Mouse (Mus musculus) CH12.LX (cell line): ENCODE measurements at regions not wholly inside any gene's neighbourhood (a gene's known extent, or its start where the extent isn't known, plus 50 kb on each side); places are given as distances from the start of the nearest gene placed in this dataset.
A peak's percentile ranks its signal among the peaks of the same experiment; 100 is the strongest.
"Not testable (repeated sequence)": the region's sequence is repeated elsewhere in the genome, so short reads cannot be mapped to it uniquely, and the experiment has no call there.

Source experiments
- DNase-seq: peaks from one replicate; pipeline ENCODE4 v3.0.0-alpha.2; 2013; ENCODE audit errors: extremely low read depth
- H3K27ac ChIP-seq: 2 replicates; pipeline ENCODE4 v1.5.1; 2012; ENCODE audit warnings: low read depth, mild to moderate bottlenecking, control low read depth, moderate library complexity; ENCODE audit not compliant: insufficient read depth
- H3K27me3 ChIP-seq: replicated peaks from 2 replicates; pipeline ENCODE3; 2012; ENCODE audit warnings: inconsistent platforms
- H3K36me3 ChIP-seq, 2 experiments: replicated peaks in 1 of 2; 2 replicates each; pipeline versions ENCODE3 to v1.6.1; 2012; ENCODE audit warnings: inconsistent platforms in 1 of 2, low read length in 1 of 2, mild to moderate bottlenecking in 1 of 2, mixed read lengths in 1 of 2, moderate library complexity in 1 of 2; ENCODE audit not compliant: control insufficient read depth in 1 of 2, insufficient read depth in 1 of 2
- H3K4me1 ChIP-seq, 2 experiments: 2 replicates each; pipeline ENCODE4 v1.6.1; 2012; ENCODE audit warnings: inconsistent platforms in 1 of 2, moderate library complexity in 1 of 2; ENCODE audit not compliant: insufficient read depth in 2 of 2, control insufficient read depth in 1 of 2
- H3K4me2 ChIP-seq: 2 replicates; pipeline ENCODE4 v1.6.1; 2012; ENCODE audit warnings: low read depth, mild to moderate bottlenecking, control low read depth; ENCODE audit not compliant: poor library complexity, insufficient read depth, severe bottlenecking
- H3K4me3 ChIP-seq, 3 experiments: fragments of 150-350 bp in 1 of 3; sonication (generic) in 1 of 3; replicated peaks in 1 of 3; 2 replicates each; pipeline versions ENCODE3 to v1.5.1; 2011 to 2012; ENCODE audit warnings: low read depth in 2 of 3, low read length in 2 of 3, mild to moderate bottlenecking in 2 of 3, moderate library complexity in 2 of 3, control low read depth in 1 of 3, improper control_type of control experiment in 1 of 3, inconsistent platforms in 1 of 3, mixed read lengths in 1 of 3; ENCODE audit not compliant: poor library complexity in 1 of 3
- H3K79me2 ChIP-seq: replicated peaks from 2 replicates; pipeline ENCODE4 v1.6.1; 2012; ENCODE audit warnings: mild to moderate bottlenecking, moderate library complexity; ENCODE audit not compliant: control insufficient read depth, poor library complexity, insufficient read depth, severe bottlenecking; ENCODE audit errors: extremely low read depth
- H3K9ac ChIP-seq: 2 replicates; pipeline ENCODE4 v1.6.1; 2012; ENCODE audit warnings: low read depth, mild to moderate bottlenecking, control low read depth, moderate library complexity; ENCODE audit not compliant: insufficient read depth
- H3K9me3 ChIP-seq: replicated peaks from 2 replicates; pipeline ENCODE3; 2012; ENCODE audit warnings: low read length, inconsistent platforms, mixed read lengths
- BHLHE40 ChIP-seq: IDR thresholded peaks from 2 replicates; pipeline ENCODE4 v1.6.1; 2011; ENCODE audit warnings: mild to moderate bottlenecking, low read depth, low read length, improper control_type of control experiment
- CHD1 ChIP-seq: IDR thresholded peaks from 2 replicates; pipeline ENCODE4 v1.6.1; 2012; ENCODE audit warnings: low read depth, low read length, improper control_type of control experiment, inconsistent platforms
- E2F4 ChIP-seq: IDR thresholded peaks from 2 replicates; pipeline ENCODE4 v1.6.1; 2011; ENCODE audit warnings: low read depth, low read length, improper control_type of control experiment; ENCODE audit not compliant: insufficient replicate concordance
- ELF1 ChIP-seq: IDR thresholded peaks from 2 replicates; pipeline ENCODE4 v1.6.1; 2014; ENCODE audit warnings: low read depth, mild to moderate bottlenecking, inconsistent platforms, low read length, improper control_type of control experiment
- ETS1 ChIP-seq: conservative IDR thresholded peaks from 2 replicates; pipeline ENCODE4 v1.6.1; 2012; ENCODE audit warnings: low read depth, mild to moderate bottlenecking, inconsistent platforms, low read length, improper control_type of control experiment, moderate library complexity
- HCFC1 ChIP-seq: IDR thresholded peaks from 2 replicates; pipeline ENCODE4 v1.6.1; 2012; ENCODE audit warnings: low read depth, mild to moderate bottlenecking, inconsistent platforms, low read length, improper control_type of control experiment
- IRF4 ChIP-seq: IDR thresholded peaks from 2 replicates; pipeline ENCODE4 v1.6.1; 2014; ENCODE audit warnings: low read depth, mild to moderate bottlenecking, inconsistent platforms, low read length, improper control_type of control experiment
- JUND ChIP-seq: conservative IDR thresholded peaks from 2 replicates; pipeline ENCODE4 v1.6.1; 2011; ENCODE audit warnings: low read depth, low read length, improper control_type of control experiment
- MAX ChIP-seq: IDR thresholded peaks from 2 replicates; pipeline ENCODE4 v1.6.1; 2011; ENCODE audit warnings: low read length, improper control_type of control experiment
- MAZ ChIP-seq: IDR thresholded peaks from 2 replicates; pipeline ENCODE4 v1.6.1; 2012; ENCODE audit warnings: low read depth, mild to moderate bottlenecking, inconsistent platforms, low read length, improper control_type of control experiment, moderate library complexity
- MEF2A ChIP-seq: IDR thresholded peaks from 2 replicates; pipeline ENCODE4 v1.6.1; 2014; ENCODE audit warnings: low read depth, mild to moderate bottlenecking, inconsistent platforms, low read length, improper control_type of control experiment, borderline replicate concordance
- RCOR1 ChIP-seq: conservative IDR thresholded peaks from 2 replicates; pipeline ENCODE4 v1.6.1; 2012; ENCODE audit warnings: low read depth, mild to moderate bottlenecking, inconsistent platforms, low read length, improper control_type of control experiment
- SIN3A ChIP-seq: IDR thresholded peaks from 2 replicates; pipeline ENCODE4 v1.6.1; 2012; ENCODE audit warnings: low read length, improper control_type of control experiment, inconsistent platforms
- SMC3 ChIP-seq: IDR thresholded peaks from 2 replicates; pipeline ENCODE4 v1.6.1; 2011; ENCODE audit warnings: low read depth, low read length, improper control_type of control experiment
- TBP ChIP-seq: conservative IDR thresholded peaks from 2 replicates; pipeline ENCODE4 v1.6.1; 2011; ENCODE audit warnings: low read depth, low read length, improper control_type of control experiment
- UBTF ChIP-seq: IDR thresholded peaks from 2 replicates; pipeline ENCODE4 v1.6.1; 2012; ENCODE audit warnings: low read depth, mild to moderate bottlenecking, inconsistent platforms, low read length, improper control_type of control experiment, moderate library complexity
- ZKSCAN1 ChIP-seq: IDR thresholded peaks from 2 replicates; pipeline ENCODE4 v1.6.1; 2012; ENCODE audit warnings: low read depth, inconsistent platforms, low read length, improper control_type of control experiment, borderline replicate concordance
- ZMIZ1 ChIP-seq: IDR thresholded peaks from 2 replicates; pipeline ENCODE4 v1.6.1; 2012; ENCODE audit warnings: low read depth, mild to moderate bottlenecking, inconsistent platforms, low read length, improper control_type of control experiment
- dilution Hi-C: fragments of 300-500 bp; cut with MboI; formaldehyde crosslinking; loops from 2 replicates; pipeline ENCODE4 v1.14.3; 2020; ENCODE audit warnings: low sequenced_read_pairs; ENCODE audit not compliant: extremely low pct_unique_long_range_greater_than_20kb, extremely low pct_ligation_motif_present
- in situ Hi-C: fragments of 300-500 bp; cut with MboI; formaldehyde crosslinking; loops from 3 replicates; pipeline ENCODE4 v1.14.3; 2019; ENCODE audit warnings: low sequenced_read_pairs, low pct_ligation_motif_present, low pct_unique_long_range_greater_than_20kb, mixed read lengths

GRCm38 (mm10) chr11:23079936-23080794 is 72.8 kb downstream of the Fam161a start:
- dilution Hi-C loops (no loop called here), in situ Hi-C loops (loop anchor here (10.0 kb wide), 1 partner anchor 115 kb away; no protein-coding TSS in a partner anchor)
- Histone ChIP-seq H3K4me1 (peaks cover 12 to 16% of the 10 kb centered on the region in 2 experiments), H3K27me3 (no peaks in the 10 kb centered on the region), H3K79me2 (no peaks in the 10 kb centered on the region), H3K9me3 (no peaks in the 10 kb centered on the region), H3K4me2 (no peak overlapping the region), H3K36me3 (no peaks in the 10 kb centered on the region), H3K9ac (no peak overlapping the region), H3K27ac (no peak overlapping the region), H3K4me3 (no peak overlapping the region)
- TF ChIP-seq MAZ (no peak), IRF4 (peak; percentile 22; the same call in 1 of the 2 replicates), ZMIZ1 (no peak), RCOR1 (no peak), ELF1 (no peak), ZKSCAN1 (peak; percentile 71), HCFC1 (no peak), SIN3A (no peak), TBP (no peak), BHLHE40 (no peak), CHD1 (peak; percentile 95), JUND (no peak), MEF2A (no peak), ETS1 (no peak)
- DNase-seq: no peak

GRCm38 (mm10) chr11:23081616-23082015 is 74.3 kb downstream of the Fam161a start:
- in situ Hi-C loops: loop anchor here (10.0 kb wide), 1 partner anchor 113 kb away; no protein-coding TSS in a partner anchor

GRCm38 (mm10) chr11:23083811-23084210 is 76.5 kb downstream of the Fam161a start:
- dilution Hi-C loops, H3K27ac ChIP-seq: not testable (repeated sequence)
- in situ Hi-C loops: loop anchor here (10.0 kb wide), 1 partner anchor 111 kb away; no protein-coding TSS in a partner anchor

More at GRCm38 (mm10) chr11:23081616-23082015, 74.3 kb downstream of the Fam161a start:
- H3K27me3 ChIP-seq: no peaks in the 10 kb centered on the region
- no peak overlapping the region for H3K9ac ChIP-seq
- no peaks in the 10 kb centered on the region for H3K79me2 ChIP-seq
- H3K36me3 ChIP-seq: no peaks in the 10 kb centered on the region
- no peak overlapping the region for H3K27ac ChIP-seq
- DNase-seq: no peak
- H3K4me3 ChIP-seq: no peak overlapping the region
- peaks cover 9 to 12% of the 10 kb centered on the region in 2 experiments for H3K4me1 ChIP-seq
- TF ChIP-seq SIN3A: no peak
- no peak for TF ChIP-seq ZMIZ1
- TF ChIP-seq ETS1: no peak
- TF ChIP-seq HCFC1: no peak
- TF ChIP-seq MAX: no peak
- no peak for TF ChIP-seq ZKSCAN1
- TF ChIP-seq SMC3: no peak
- no peak for TF ChIP-seq UBTF
- no peak for TF ChIP-seq E2F4
- TF ChIP-seq, all 38 proteins: peak for 0
- Histone ChIP-seq H3K4me2 (no peak overlapping the region), H3K9me3 (no peaks in the 10 kb centered on the region)
- dilution Hi-C loops: no loop called here

More at GRCm38 (mm10) chr11:23083811-23084210, 76.5 kb downstream of the Fam161a start:
- not testable (repeated sequence) for DNase-seq, H3K79me2 ChIP-seq, H3K27me3 ChIP-seq, H3K4me3 ChIP-seq, H3K4me2 ChIP-seq, H3K36me3 ChIP-seq, H3K9ac ChIP-seq, H3K9me3 ChIP-seq
- peaks cover 8 to 11% of the 10 kb centered on the region in 2 experiments for H3K4me1 ChIP-seq
